Mouse (Mus musculus): ENCODE results near the gene Cdr2.
"Not testable (repeated sequence)": the region's sequence is repeated elsewhere in the genome, so short reads cannot be mapped to it uniquely, and the experiment has no call there.

Cdr2 gene

GRCm38 (mm10) chr7:120982200-120982841 lies at the start of gene Cdr2, which contains the start of gene Mfsd13b:
TSS of gene Cdr2 (minus strand) at chr7:120982312.
TSS of gene Mfsd13b (plus strand) at chr7:120982509.
- DNase-seq: peak; percentile 95 to 96

GRCm38 (mm10) chr7:121029947-121030346 lies 47.8 kb upstream of the Cdr2 start:
- DNase-seq: not testable (repeated sequence)

GRCm38 (mm10) chr7:121026300-121026699 lies 44.2 kb upstream of the Cdr2 start:
- DNase-seq: no peak

GRCm38 (mm10) chr7:121025221-121026008 lies 43.3 kb upstream of the Cdr2 start:
- DNase-seq: no peak

GRCm38 (mm10) chr7:121020277-121020676 lies 38.2 kb upstream of the Cdr2 start:
- DNase-seq: peak; percentile 51 to 57

GRCm38 (mm10) chr7:121018778-121019177 lies 36.7 kb upstream of the Cdr2 start:
- DNase-seq: no peak

GRCm38 (mm10) chr7:121014486-121014885 lies 32.4 kb upstream of the Cdr2 start:
- no peak for DNase-seq

- no peak for DNase-seq
Observed at GRCm38 (mm10) chr7:121011794-121012689, 29.9 kb upstream of the Cdr2 start.

- DNase-seq: peak; percentile 63 to 91
Observed at GRCm38 (mm10) chr7:121003793-121004418, 21.8 kb upstream of the Cdr2 start.

GRCm38 (mm10) chr7:121002407-121002928 lies 20.4 kb upstream of the Cdr2 start:
- no peak for DNase-seq

- DNase-seq: no peak
Observed at GRCm38 (mm10) chr7:121001879-121002278, 19.8 kb upstream of the Cdr2 start.

GRCm38 (mm10) chr7:121000065-121000822 lies 18.1 kb upstream of the Cdr2 start:
- DNase-seq: no peak

- no peak for DNase-seq
Observed at GRCm38 (mm10) chr7:120999021-120999530, 17.0 kb upstream of the Cdr2 start.

- no peak for DNase-seq
Observed at GRCm38 (mm10) chr7:120991191-120991590, 9.1 kb upstream of the Cdr2 start.

- no peak for DNase-seq
Observed at GRCm38 (mm10) chr7:120982968-120983367, 856 bp upstream of the Cdr2 start.

- peak; percentile 61 to 72 for DNase-seq
Observed at GRCm38 (mm10) chr7:120980931-120981924, 884 bp downstream of the Cdr2 start.

GRCm38 (mm10) chr7:120980041-120980440 lies 2.1 kb downstream of the Cdr2 start:
- DNase-seq: no peak

GRCm38 (mm10) chr7:120977063-120977462 lies 5.0 kb downstream of the Cdr2 start:
- peak; percentile 58 to 69 for DNase-seq

GRCm38 (mm10) chr7:120974001-120974400 lies 8.1 kb downstream of the Cdr2 start:
- no peak for DNase-seq

- DNase-seq: peak in 1 of 2 experiments; percentile 34
Observed at GRCm38 (mm10) chr7:120972471-120972870, 9.6 kb downstream of the Cdr2 start.

Measured in kidney, postnatal 25 days (tissue).